Mouse (Mus musculus): Measurements from ENCODE around the gene Olfr450. TPM values are rescaled to one million over a fixed set of nuclear protein-coding genes. Genes with fewer than 3 reads are reported as not detected.

The Olfr450 gene
- polyA plus RNA-seq (2015; fragmentation: Nextera tagmentation; extraction: Ambion mirVana) = not detected in 2 replicates

GRCm38 (mm10) chr6:42811639-42812038, at the start of gene Olfr450:
Olfr450 (plus strand) TSS chr6:42811939.
- no peaks in the 10 kb centered on the region for H3K27me3 ChIP-seq (ENCODE audit: control insufficient read depth, insufficient read depth, low read depth, low read length)
- no peak within 1 kb of the TSS for H3K4me2 ChIP-seq (ENCODE audit: low read depth, low read length)
- 37% methylated on average over 1 of the region's 1 CpGs for WGBS (ENCODE audit: insufficient replicate concordance)
- no peak within 1 kb of the TSS for H3K9ac ChIP-seq (ENCODE audit: low read depth, low read length)
- H3K4me3 ChIP-seq (ENCODE audit: low read depth, low read length) = no peak within 1 kb of the TSS
- H3K9me3 ChIP-seq (replicated peaks; ENCODE audit: control insufficient read depth, low read length) = no peaks in the 10 kb centered on the region
- H3K27ac ChIP-seq (ENCODE audit: low read length) = no peak within 1 kb of the TSS
- ATAC-seq (ENCODE audit: low read depth) = no peak
- no peaks in the 10 kb centered on the region for H3K4me1 ChIP-seq (ENCODE audit: control insufficient read depth, low read depth, low read length)
- no peaks in the 10 kb centered on the region for H3K36me3 ChIP-seq (ENCODE audit: control insufficient read depth, insufficient read depth)

GRCm38 (mm10) chr6:42777066-42777465, 34.7 kb upstream of the Olfr450 start:
- Histone ChIP-seq H3K9ac (ENCODE audit: low read depth, low read length) (no peak overlapping the region), H3K27me3 (ENCODE audit: control insufficient read depth, insufficient read depth, low read depth, low read length) (no peaks in the 10 kb centered on the region), H3K4me3 (ENCODE audit: low read depth, low read length) (no peak overlapping the region), H3K4me1 (ENCODE audit: control insufficient read depth, low read depth, low read length) (no peaks in the 10 kb centered on the region), H3K4me2 (ENCODE audit: low read depth, low read length) (no peak overlapping the region), H3K27ac (ENCODE audit: low read length) (no peak overlapping the region), H3K9me3 (replicated peaks; ENCODE audit: control insufficient read depth, low read length) (no peaks in the 10 kb centered on the region), H3K36me3 (ENCODE audit: control insufficient read depth, insufficient read depth) (no peaks in the 10 kb centered on the region)
- ATAC-seq (ENCODE audit: low read depth) = no peak
- 65% methylated on average over 1 of the region's 1 CpGs for whole genome bisulfite sequencing (ENCODE audit: insufficient replicate concordance)

GRCm38 (mm10) chr6:42784793-42785192, 26.9 kb upstream of the Olfr450 start, which contains the start of gene Olfr452:
Olfr452 (plus strand) TSS chr6:42785093.
- Histone ChIP-seq H3K27me3 (ENCODE audit: control insufficient read depth, insufficient read depth, low read depth, low read length) (no peaks in the 10 kb centered on the region), H3K36me3 (ENCODE audit: control insufficient read depth, insufficient read depth) (no peaks in the 10 kb centered on the region), H3K27ac (ENCODE audit: low read length) (no peak within 1 kb of the TSS), H3K9me3 (replicated peaks; ENCODE audit: control insufficient read depth, low read length) (no peaks in the 10 kb centered on the region), H3K4me2 (ENCODE audit: low read depth, low read length) (no peak within 1 kb of the TSS), H3K4me3 (ENCODE audit: low read depth, low read length) (no peak within 1 kb of the TSS), H3K9ac (ENCODE audit: low read depth, low read length) (no peak within 1 kb of the TSS), H3K4me1 (ENCODE audit: control insufficient read depth, low read depth, low read length) (no peaks in the 10 kb centered on the region)
- ATAC-seq (ENCODE audit: low read depth) = no peak

- ATAC-seq (ENCODE audit: low read depth) = no peak
- Histone ChIP-seq H3K9ac (ENCODE audit: low read depth, low read length) (no peak overlapping the region), H3K27me3 (ENCODE audit: control insufficient read depth, insufficient read depth, low read depth, low read length) (no peaks in the 10 kb centered on the region), H3K27ac (ENCODE audit: low read length) (no peak overlapping the region), H3K4me1 (ENCODE audit: control insufficient read depth, low read depth, low read length) (no peaks in the 10 kb centered on the region), H3K4me2 (ENCODE audit: low read depth, low read length) (no peak overlapping the region), H3K36me3 (ENCODE audit: control insufficient read depth, insufficient read depth) (no peaks in the 10 kb centered on the region), H3K9me3 (replicated peaks; ENCODE audit: control insufficient read depth, low read length) (no peaks in the 10 kb centered on the region), H3K4me3 (ENCODE audit: low read depth, low read length) (no peak overlapping the region)
- WGBS (ENCODE audit: insufficient replicate concordance) = 24% methylated on average over 4 of the region's 4 CpGs
These were observed 21.3 kb upstream of the Olfr450 start for GRCm38 (mm10) chr6:42790247-42790948.

GRCm38 (mm10) chr6:42790949-42791556, 20.7 kb upstream of the Olfr450 start:
- H3K4me3 ChIP-seq (ENCODE audit: low read depth, low read length) = no peak overlapping the region
- H3K27ac ChIP-seq (ENCODE audit: low read length) = no peak overlapping the region
- no peak overlapping the region for H3K4me2 ChIP-seq (ENCODE audit: low read depth, low read length)
- no peaks in the 10 kb centered on the region for H3K9me3 ChIP-seq (replicated peaks; ENCODE audit: control insufficient read depth, low read length)
- no peak for ATAC-seq (ENCODE audit: low read depth)
- H3K4me1 ChIP-seq (ENCODE audit: control insufficient read depth, low read depth, low read length) = no peaks in the 10 kb centered on the region
- 67% methylated on average over 9 of the region's 9 CpGs for WGBS (ENCODE audit: insufficient replicate concordance)
- H3K27me3 ChIP-seq (ENCODE audit: control insufficient read depth, insufficient read depth, low read depth, low read length) = no peaks in the 10 kb centered on the region
- H3K36me3 ChIP-seq (ENCODE audit: control insufficient read depth, insufficient read depth) = no peaks in the 10 kb centered on the region
- H3K9ac ChIP-seq (ENCODE audit: low read depth, low read length) = no peak overlapping the region

- H3K9ac ChIP-seq (ENCODE audit: low read depth, low read length) = no peak overlapping the region
- H3K9me3 ChIP-seq (replicated peaks; ENCODE audit: control insufficient read depth, low read length) = no peaks in the 10 kb centered on the region
- ATAC-seq (ENCODE audit: low read depth) = no peak
- H3K27me3 ChIP-seq (ENCODE audit: control insufficient read depth, insufficient read depth, low read depth, low read length) = no peaks in the 10 kb centered on the region
- no peaks in the 10 kb centered on the region for H3K4me1 ChIP-seq (ENCODE audit: control insufficient read depth, low read depth, low read length)
- no peaks in the 10 kb centered on the region for H3K36me3 ChIP-seq (ENCODE audit: control insufficient read depth, insufficient read depth)
- no peak overlapping the region for H3K27ac ChIP-seq (ENCODE audit: low read length)
- no peak overlapping the region for H3K4me2 ChIP-seq (ENCODE audit: low read depth, low read length)
- no peak overlapping the region for H3K4me3 ChIP-seq (ENCODE audit: low read depth, low read length)
- WGBS (ENCODE audit: insufficient replicate concordance) = 82% methylated on average over 3 of the region's 3 CpGs
These were observed 16.8 kb upstream of the Olfr450 start for GRCm38 (mm10) chr6:42794982-42795381.

- Histone ChIP-seq H3K27me3 (ENCODE audit: control insufficient read depth, insufficient read depth, low read depth, low read length) (no peaks in the 10 kb centered on the region), H3K27ac (ENCODE audit: low read length) (no peak within 1 kb of the TSS), H3K4me3 (ENCODE audit: low read depth, low read length) (no peak within 1 kb of the TSS), H3K4me1 (ENCODE audit: control insufficient read depth, low read depth, low read length) (no peaks in the 10 kb centered on the region), H3K36me3 (ENCODE audit: control insufficient read depth, insufficient read depth) (no peaks in the 10 kb centered on the region), H3K9ac (ENCODE audit: low read depth, low read length) (no peak within 1 kb of the TSS), H3K9me3 (replicated peaks; ENCODE audit: control insufficient read depth, low read length) (no peaks in the 10 kb centered on the region), H3K4me2 (ENCODE audit: low read depth, low read length) (no peak within 1 kb of the TSS)
- no peak for ATAC-seq (ENCODE audit: low read depth)
These were observed 22.3 kb downstream of the Olfr450 start, which contains the start of gene Olfr449 for GRCm38 (mm10) chr6:42834084-42834483. Olfr449 (plus strand) TSS chr6:42834384.

- no peak overlapping the region for H3K27ac ChIP-seq (ENCODE audit: low read length)
- no peaks in the 10 kb centered on the region for H3K27me3 ChIP-seq (ENCODE audit: control insufficient read depth, insufficient read depth, low read depth, low read length)
- no peaks in the 10 kb centered on the region for H3K4me1 ChIP-seq (ENCODE audit: control insufficient read depth, low read depth, low read length)
- no peak overlapping the region for H3K9ac ChIP-seq (ENCODE audit: low read depth, low read length)
- no peaks in the 10 kb centered on the region for H3K9me3 ChIP-seq (replicated peaks; ENCODE audit: control insufficient read depth, low read length)
- H3K4me2 ChIP-seq (ENCODE audit: low read depth, low read length) = no peak overlapping the region
- 11% methylated on average over 4 of the region's 4 CpGs for WGBS (ENCODE audit: insufficient replicate concordance)
- H3K4me3 ChIP-seq (ENCODE audit: low read depth, low read length) = no peak overlapping the region
- no peaks in the 10 kb centered on the region for H3K36me3 ChIP-seq (ENCODE audit: control insufficient read depth, insufficient read depth)
- ATAC-seq (ENCODE audit: low read depth) = no peak
These were observed 48.6 kb downstream of the Olfr450 start for GRCm38 (mm10) chr6:42860222-42860819.

Measured in liver, embryonic 16.5 days (tissue).